Mouse (Mus musculus) myocyte (in vitro differentiated cells): ENCODE measurements around the gene Ccnd3.
A peak's percentile ranks its signal among the peaks of the same experiment; 100 is the strongest.

ENCODE experiments used
- E2F4 ChIP-seq: IDR thresholded peaks from one replicate; pipeline ENCODE4 v1.6.1; 2011; ENCODE audit warnings: mild to moderate bottlenecking, control low read depth, moderate library complexity; ENCODE audit not compliant: insufficient read depth
- MAX ChIP-seq: IDR thresholded peaks from one replicate; pipeline ENCODE4 v1.6.1; 2011; ENCODE audit warnings: low read depth, mild to moderate bottlenecking, control low read depth
- MYOD1 ChIP-seq, 3 experiments: IDR thresholded peaks; one replicate each; pipeline ENCODE4 v1.6.1; 2011; ENCODE audit warnings: control low read depth in 2 of 3, low read depth in 2 of 3, mild to moderate bottlenecking in 2 of 3, moderate library complexity in 1 of 3; ENCODE audit not compliant: insufficient read length in 2 of 3, control insufficient read depth in 1 of 3
- MYOG ChIP-seq, 3 experiments: IDR thresholded peaks; one replicate each; pipeline ENCODE4 v1.6.1; 2011; ENCODE audit warnings: control low read depth in 2 of 3, low read depth in 2 of 3, mild to moderate bottlenecking in 2 of 3; ENCODE audit not compliant: insufficient read length in 2 of 3, control insufficient read depth in 1 of 3, insufficient read depth in 1 of 3
- POLR2A ChIP-seq: IDR thresholded peaks from one replicate; pipeline ENCODE4 v1.6.1; 2011; ENCODE audit warnings: low read depth, mild to moderate bottlenecking, control low read depth, moderate library complexity; ENCODE audit not compliant: insufficient read length
- POLR2AphosphoS2 ChIP-seq: IDR thresholded peaks from one replicate; pipeline ENCODE4 v1.6.1; 2011; ENCODE audit warnings: low read depth, control low read depth; ENCODE audit not compliant: insufficient read length
- REST ChIP-seq: IDR thresholded peaks from one replicate; pipeline ENCODE4 v1.6.1; 2011; ENCODE audit warnings: mild to moderate bottlenecking, control low read depth, moderate library complexity; ENCODE audit not compliant: insufficient read depth, insufficient read length
- SRF ChIP-seq: IDR thresholded peaks from one replicate; pipeline ENCODE4 v1.6.1; 2011; ENCODE audit warnings: low read depth; ENCODE audit not compliant: control insufficient read depth, insufficient read length
- TCF12 ChIP-seq: IDR thresholded peaks from one replicate; pipeline ENCODE4 v1.6.1; 2011; ENCODE audit warnings: mild to moderate bottlenecking, control low read depth; ENCODE audit not compliant: poor library complexity, insufficient read depth, severe bottlenecking
- TCF3 ChIP-seq: IDR thresholded peaks from one replicate; pipeline ENCODE4 v1.6.1; 2011; ENCODE audit warnings: low read depth, control low read depth; ENCODE audit not compliant: insufficient read length
- USF1 ChIP-seq: IDR thresholded peaks from one replicate; pipeline ENCODE4 v1.6.1; 2011; ENCODE audit warnings: low read depth, mild to moderate bottlenecking, control low read depth, moderate library complexity

DNA sequence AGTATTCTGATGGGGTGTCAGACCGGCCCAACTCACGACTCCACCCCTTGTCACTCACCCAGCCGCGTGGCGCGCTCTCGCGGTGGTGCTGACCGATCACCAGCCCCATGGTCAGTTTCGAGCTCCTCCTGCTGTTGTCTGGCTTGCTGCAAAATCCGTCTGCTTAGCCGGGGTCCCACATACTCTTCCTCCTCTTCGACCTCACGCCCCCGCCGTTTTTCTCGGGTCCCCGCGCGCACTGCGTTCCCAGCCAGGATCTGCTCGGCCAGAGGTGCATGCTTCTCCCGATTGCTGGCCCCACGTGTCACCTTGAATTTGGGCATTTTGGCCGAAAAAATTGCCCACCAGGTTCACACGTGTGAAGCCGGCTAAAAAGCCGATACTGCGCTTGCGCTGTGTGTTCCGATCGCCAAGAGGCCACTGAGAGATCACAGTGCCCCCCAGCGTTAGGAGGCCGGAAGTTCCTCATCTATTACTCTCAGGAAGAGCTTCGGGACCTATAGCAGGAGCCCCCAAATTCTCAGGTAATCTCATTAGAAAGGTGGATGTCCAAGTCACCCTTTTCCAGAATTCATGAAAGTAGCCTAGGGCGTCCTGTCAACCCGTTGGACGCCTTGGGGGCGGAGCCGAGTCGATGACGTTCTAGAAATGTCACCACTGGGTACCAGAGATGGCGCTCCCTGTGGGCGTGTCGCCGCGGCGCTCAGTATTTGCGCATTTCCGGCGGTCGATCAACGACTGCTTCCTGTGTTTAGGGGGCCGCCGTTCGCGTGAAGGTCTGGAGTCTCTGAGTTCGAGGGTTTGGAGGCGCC lies 106.2 kb downstream of the Ccnd3 start, which contains the start of the genes Bysl, Med20 and Gm20517:
- TF ChIP-seq MYOD1 (IDR thresholded peaks at IDR 0.05; ENCODE audit: control insufficient read depth in 1 of 3, insufficient read length in 2 of 3, low read depth in 2 of 3) (peak in 1 of 3 experiments; percentile 29), POLR2AphosphoS2 (peak; percentile 53), POLR2A (peak; percentile 64), MAX (peak; percentile 64), TCF3 (no peak), USF1 (no peak), SRF (peak; percentile 83), REST (no peak), E2F4 (no peak), MYOG (IDR thresholded peaks at IDR 0.05; ENCODE audit: control insufficient read depth in 1 of 3, insufficient read depth in 1 of 3, insufficient read length in 2 of 3, low read depth in 2 of 3) (peak in 1 of 3 experiments; percentile 34), TCF12 (no peak)
